Mouse (Mus musculus) R1 (cell line): ENCODE data around the gene Ugt1a6b.
"Not testable (repeated sequence)": the region's sequence is repeated elsewhere in the genome, so short reads cannot be mapped to it uniquely, and the experiment has no call there.

Source experiments
- DNase-seq: peaks from one replicate; pipeline ENCODE4 v3.0.0-alpha.2; 2018; ENCODE audit warnings: low read depth, low spot score

Gene Ugt1a6b

DNA sequence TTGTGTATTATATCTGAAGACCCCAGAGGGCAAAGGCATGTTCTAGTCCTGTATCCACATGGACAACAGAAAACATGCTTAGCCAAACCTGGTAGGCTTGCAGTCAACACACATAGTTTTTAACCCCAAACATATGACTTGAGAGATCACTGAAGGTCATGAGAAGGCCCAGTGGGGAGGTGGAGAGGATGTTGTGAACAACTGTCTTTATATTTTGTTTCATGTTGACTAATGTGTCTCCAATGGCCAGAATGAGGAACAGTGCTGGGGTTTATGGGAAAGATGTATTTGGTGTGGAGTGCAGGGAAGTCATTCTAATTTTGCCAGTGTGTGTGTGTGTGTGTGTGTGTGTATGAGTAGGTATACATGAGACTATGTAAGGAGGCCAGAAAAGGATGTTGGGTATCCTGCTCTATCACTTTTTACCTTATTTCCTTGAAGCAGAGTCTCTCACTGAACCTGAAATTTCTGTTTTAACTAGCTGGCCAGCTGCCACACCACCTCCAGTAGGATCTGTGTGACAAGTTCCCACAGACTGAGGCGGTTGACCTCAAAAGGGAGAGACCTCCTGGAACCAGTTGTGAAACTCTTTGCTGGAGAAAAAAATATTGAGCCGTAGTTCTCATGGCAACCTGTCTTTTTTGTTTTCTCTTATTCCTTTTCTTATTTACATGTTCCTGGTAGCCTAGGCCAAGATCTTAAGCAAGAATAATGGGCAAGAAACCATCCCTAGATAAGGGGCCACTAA is 121.2 kb downstream of the Ugt1a6b start:
- DNase-seq = no peak

DNA sequence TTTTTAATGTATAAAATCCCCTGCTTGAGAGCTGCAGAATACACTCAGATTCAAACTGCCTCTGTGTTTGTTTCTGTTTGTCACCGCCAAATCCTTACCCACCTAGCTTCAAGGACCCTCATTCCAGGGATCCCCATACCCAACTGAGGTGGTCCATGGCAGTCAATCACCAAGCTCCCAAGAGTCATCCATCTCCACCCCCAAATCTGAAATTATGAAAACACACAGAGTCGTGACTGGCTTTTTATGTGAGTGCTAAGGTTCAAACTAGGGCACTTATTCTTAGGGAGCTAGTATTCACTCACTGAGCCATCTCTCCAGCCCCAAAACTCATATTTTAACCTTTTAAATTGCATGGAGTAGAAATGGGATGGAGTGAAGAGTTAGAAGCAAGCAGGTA is 122.2 kb downstream of the Ugt1a6b start:
- DNase-seq = not testable (repeated sequence)

DNA sequence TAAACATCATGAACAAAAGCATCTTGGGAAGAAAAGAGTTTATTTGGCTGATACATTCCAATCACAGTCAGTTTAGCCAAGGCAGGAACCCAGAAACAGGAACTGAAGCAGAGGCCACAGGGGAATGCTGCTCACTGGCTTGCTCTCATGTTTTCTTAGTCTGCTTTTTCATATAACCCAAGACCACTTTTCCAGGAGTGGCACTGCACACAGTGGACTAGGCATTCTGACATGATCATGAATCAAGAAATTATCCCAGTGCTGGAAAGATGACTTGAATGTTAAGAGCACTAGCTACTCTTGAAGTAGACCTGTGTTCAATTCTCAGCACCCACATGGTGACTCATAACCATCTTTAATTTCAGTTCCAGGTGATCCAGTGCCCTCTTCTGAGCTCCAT is 122.7 kb downstream of the Ugt1a6b start:
- no peak for DNase-seq

DNA sequence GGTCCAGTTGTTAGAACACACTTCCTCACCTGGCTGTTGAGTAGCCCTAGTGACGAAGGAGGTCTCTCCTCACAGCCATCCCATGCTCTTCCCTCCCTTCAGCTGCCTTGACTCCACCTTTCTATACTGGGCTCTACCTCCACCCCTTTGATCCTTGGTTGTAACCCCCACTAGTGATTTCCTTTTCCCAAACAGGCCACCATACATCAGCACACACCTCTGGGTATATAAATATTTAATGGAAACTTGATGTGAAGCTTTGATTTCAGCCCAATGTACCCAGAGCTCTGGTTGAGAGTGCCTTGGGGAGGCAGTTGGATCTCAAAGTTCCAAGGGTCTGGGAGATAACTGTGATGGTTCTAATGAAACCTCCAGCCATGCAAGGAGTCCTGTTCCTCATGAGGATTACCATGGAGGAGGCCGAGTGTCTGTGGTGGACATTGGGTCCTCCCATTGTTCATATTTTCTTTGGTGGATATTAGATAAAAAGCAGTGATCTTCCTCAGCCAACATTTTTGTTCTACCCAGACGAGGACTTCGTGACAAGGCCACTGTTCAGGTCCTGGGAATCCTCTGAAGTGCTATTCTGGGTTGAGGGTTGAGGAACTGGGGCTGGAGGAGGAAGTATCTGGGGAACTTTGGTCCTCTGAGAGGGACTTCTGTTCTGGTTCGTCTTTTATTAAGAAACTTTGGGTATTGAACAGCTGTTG is 123.8 kb downstream of the Ugt1a6b start, which contains the start of gene Mroh2a:
Gene Mroh2a, plus strand, starts transcription at position 317 of the 710 bp plus-strand sequence.
- no peak for DNase-seq

DNA sequence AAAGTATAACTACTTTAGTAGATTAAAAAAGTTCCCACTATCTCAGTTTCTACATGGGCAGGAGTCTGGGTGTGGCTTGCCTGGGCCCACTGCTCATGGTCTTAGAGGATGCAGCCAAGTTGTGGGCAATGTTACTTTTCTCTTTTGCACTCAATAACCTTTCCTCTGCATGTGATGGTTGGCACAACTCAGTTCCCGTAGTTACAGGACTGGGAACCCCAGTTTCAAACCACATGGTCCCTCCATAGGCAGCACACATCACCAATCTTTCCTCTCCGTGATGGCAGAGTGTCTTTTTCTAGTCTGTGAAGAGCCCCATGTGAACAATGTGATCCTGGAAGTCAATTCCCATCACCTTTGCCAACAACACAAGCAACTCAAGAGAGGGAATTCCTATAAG is 124.4 kb downstream of the Ugt1a6b start:
- DNase-seq = no peak

DNA sequence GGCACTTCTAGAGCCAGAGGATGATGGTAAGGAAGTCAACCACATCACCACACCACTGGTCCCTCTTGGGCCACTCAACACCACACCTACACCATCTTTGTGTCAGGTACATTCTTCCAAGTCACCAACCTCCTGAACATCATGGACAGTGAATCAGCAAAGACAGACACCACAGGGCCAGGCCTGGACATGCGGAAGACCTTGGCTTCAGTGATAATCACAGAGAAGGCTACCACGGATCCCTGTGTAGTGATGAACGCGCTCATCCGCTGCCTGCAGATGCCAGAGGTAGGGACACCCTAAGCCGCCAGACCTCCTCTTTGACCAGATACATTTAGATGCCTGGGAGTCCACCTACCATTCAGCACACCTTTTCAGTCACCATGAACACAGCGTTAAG is 125.1 kb downstream of the Ugt1a6b start:
- no peak for DNase-seq

DNA sequence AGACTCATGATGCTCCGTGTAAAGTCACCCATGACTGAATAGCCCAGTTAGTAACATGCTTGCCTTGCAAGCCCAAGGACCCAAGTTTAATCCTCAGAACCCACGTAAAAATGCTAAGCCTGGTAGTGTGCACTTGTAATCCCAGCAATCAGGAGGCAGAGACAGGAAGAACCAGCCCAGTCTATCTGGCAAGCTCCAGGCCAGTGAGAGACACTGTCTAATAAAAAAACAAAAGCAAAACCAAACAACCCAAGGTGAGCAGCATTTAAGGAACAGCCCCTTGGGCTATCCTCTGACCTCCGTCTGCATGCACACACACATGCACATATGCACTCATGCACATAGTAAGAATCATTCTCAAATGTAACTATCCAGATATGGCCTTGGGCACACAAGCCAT is 126.5 kb downstream of the Ugt1a6b start:
- DNase-seq = no peak

DNA sequence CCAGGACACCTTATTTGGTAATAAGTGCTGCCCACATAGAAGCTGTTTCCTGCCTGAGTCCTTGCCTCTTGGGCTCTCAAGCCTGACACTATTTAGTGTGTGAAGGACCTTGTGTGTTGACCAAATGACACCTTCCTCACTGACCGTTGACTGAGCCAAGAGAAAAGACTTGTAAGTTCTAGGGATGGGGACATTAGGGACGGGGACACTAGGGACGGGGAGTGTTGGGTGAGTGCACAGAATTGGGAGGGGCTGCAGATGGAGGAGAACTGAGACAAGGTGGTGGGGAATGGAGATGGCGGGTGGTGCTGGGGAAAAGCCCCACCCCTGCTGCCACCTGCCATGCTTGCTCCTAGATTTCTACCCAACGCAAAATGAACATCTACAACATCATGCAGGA is 126.9 kb downstream of the Ugt1a6b start:
- no peak for DNase-seq

DNA sequence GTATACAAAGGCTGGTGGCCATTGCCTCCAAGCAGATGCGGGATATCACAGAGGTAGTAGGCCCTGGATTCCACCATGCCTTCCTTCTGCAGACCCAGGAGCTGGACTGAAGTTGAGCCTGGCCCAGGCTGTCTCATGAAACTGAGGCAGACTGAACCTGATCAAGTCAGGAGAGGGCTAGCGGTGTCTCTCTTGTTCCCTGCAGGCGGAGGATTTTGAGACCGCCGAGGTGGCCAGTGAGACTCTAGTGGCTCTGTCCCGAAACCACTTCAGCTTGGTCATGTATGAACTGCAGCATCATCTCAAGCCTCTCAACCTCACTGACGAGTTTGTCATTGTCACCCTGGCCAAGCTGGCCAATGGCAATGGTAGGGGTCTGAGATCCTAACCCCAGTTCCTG is 127.4 kb downstream of the Ugt1a6b start:
- no peak for DNase-seq

DNA sequence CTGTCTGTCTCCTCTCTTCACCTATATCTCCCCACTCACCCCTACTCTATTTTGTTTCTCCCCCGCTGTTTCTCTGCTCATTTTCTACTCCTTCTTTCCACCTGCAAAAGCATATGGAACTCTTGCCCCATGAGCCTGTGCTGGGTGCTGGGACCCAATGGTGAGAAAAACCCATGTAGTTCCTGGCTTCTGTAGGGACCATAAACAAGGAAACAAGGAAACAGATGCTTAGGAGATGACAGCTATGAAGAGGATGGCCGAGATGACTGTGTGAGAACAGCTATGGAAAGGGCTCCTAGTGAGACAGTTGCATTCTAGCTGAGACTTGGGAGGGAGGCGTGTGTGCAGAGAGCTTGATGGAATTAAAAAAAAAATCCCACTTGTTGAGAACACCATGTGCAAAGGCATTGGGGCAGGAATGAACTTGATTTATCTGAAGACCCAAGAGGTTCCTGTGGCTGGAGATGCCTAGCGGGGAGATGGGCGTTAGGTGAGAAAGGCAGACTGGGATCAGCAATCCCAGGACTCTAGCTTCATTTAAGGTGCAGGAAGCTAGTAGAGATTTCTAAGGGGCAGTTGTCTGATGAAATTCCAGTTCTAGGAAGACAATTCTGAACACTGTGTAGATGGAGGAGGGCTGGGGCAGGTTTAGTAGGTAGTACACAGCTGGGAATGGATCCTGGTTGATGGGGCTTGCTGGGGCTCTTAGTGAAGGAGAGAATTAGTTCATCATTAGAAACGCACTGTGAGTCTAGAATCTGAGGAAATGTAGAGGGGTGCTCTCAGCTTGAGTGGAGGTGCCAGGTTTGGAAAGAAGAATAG is 128.1 kb downstream of the Ugt1a6b start:
- DNase-seq = no peak

DNA sequence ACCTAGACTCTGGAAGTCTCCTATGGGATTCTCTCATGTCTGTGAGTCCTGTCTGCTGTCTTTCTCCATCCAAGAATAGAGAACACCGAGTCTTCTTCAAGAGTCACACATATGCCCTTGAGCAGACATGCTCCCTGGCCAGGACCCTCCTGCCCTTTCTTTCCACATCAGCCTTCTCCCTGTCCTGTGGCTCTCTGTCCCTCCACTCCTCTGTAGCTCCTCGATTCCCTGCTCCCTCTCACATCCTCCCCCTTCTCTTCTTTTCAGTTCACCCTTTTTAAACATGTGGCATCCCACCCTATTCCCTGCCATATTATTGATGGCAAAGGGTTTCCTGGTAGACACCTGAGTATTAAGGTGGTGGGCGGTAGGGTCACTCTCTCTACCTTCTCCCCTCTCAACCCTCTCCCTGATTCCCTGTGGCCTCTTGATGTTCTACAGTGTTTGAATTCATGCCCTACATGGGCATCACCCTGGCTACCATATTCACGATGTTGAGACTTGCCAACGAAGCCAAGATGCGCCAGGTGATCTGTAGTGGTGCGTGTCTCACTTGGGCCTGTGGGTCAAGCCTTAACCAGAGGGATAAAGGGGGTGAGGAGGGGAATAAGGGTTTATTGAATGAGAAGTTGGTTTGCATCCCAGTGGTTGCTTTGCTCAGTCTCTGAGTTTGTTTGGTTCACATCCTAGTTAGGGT is 128.9 kb downstream of the Ugt1a6b start:
- no peak for DNase-seq

DNA sequence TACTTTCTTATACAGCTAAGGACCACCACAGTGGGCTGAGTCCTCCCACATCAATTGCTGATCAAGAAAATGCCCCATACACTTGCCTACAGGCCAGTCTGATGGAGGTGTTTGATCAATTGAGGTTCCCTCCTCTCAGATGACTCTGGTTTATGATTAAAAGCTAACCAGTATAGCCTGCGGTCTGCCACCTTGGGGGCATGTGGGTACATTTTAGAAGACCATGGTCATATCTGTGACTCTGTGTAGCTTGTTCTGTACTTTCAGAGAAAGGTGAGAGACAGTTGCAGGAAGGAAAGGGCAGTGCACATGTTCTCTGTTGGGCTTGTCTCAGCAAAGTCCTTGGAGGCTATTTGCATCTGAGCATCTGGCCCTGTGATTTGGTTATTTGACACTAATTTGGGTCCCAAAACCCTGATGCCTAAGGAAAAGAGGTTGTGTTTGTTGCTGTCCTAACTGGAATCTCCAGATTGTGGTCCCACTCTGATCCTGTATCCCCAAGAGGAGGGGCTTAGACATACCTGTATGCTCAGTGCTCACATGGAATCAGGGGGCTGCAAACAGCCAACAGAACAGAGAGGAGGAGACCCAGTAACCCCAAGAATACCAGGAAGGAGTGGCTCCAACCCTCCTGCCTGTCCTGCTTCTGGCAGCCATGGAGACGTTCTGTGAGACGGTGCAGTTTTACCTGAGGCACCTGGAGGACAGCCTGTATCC is 129.8 kb downstream of the Ugt1a6b start:
- no peak for DNase-seq

DNA sequence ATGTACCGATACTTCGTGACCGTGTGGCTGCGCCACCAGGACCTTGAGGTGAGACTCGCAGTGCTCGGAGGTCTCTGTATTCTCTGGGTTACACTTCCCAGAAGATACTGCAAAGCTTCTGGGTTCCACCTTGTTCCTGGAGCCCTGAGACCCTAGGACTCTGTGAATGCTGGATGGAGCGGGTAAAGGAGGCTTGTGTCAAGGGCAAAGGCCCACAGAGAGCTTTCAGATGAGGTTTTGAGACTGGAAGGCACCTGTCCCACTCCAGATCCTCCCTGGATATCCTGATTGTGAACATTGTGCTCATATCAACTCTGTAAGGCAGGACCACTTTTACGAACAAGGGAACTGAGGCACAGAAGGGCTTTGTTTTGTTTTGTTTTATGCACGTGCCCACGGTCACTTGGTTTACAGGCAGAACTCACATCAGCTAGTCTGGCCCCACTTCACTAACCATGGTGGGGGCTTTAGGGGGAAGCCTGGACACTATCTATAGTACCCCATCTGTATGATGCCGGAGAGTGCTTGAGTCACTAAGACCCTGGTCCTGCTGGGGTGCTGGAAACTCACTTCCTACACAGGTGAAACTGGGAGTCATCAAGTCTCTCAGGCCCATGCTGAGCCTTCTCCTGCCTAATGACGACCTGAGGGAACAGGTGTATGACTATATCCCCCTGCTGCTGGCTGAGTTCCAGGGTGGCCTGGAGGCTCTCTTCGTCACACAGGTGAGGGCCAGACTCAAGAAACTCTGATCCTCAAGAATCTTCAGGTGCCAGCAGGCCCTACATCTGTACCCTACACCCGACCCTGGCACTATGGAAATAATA is 130.6 kb downstream of the Ugt1a6b start:
- no peak for DNase-seq

DNA sequence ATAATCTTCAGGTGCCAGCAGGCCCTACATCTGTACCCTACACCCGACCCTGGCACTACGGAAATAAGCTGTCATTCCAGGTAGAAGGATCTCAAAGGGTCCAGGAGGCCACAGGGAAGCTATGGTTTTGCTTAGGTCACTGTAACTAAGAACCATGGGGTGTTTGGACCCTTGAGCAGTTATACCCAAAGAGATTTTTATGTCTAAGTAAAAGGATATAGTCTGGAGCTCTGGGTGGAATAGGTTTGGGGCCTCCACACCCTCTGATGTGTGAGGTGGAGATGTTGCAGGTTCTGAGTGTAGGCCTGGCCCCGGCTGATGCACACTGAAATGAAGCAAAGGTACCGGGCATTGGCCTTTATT is 131.2 kb downstream of the Ugt1a6b start:
- DNase-seq = no peak

DNA sequence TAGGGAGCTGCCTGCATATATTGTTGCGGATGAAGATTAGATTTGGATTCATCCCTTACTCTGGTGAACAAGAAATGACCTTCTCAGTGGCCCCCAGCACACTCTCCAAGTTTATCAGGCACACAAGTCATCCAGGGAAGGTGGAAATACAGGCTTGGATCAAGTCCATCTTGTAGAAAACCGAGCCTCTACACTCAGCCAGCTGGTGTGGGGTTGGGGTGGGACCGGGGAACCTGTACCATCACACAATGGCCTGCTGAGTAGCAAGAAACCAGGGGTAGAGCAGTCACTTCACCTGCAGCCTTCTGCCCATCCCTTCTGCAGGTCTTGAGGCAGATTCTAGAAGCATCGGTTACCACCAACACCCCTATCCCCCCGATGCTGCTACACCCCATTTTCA is 131.6 kb downstream of the Ugt1a6b start:
- DNase-seq = no peak

DNA sequence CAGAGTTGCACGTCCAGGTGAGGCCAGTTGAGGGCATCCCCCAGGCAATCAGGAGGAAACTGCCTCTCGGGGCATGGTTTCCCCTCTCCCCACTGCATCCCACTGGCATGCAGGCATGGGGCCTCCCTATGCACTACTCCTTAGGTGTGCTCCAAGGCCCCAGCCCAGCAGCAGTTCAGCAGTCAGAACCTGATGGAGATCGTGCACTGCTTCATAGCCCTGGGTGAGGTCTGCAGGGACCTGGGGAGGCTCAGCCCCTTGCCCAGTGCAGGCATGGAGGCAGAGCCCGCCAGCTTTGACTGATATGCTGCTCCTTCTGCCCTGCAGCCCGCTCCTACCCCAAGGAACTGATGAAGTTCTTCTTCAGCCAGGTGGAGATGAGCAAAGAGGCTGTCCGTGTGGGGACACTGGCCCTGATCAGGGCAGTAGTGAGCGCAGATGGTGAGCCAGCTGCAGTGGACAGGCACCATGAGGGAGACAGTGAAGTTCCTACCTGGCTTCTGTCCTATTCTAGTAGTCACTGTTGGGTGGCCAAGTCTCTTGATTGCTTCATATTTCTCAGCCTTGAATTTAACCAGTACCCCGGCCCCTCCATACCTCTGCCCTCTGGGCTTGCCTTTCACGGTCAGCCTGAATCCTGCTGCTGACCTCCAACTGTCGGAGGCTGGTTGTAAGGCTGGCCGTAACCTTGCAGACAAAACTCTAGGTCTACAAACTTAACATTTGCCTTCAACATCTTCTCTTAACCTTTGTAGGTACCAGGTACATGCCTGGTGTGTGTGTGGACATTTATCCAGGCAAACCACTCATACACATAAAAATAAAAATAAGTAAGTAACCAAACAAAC is 132.2 kb downstream of the Ugt1a6b start:
- no peak for DNase-seq

DNA sequence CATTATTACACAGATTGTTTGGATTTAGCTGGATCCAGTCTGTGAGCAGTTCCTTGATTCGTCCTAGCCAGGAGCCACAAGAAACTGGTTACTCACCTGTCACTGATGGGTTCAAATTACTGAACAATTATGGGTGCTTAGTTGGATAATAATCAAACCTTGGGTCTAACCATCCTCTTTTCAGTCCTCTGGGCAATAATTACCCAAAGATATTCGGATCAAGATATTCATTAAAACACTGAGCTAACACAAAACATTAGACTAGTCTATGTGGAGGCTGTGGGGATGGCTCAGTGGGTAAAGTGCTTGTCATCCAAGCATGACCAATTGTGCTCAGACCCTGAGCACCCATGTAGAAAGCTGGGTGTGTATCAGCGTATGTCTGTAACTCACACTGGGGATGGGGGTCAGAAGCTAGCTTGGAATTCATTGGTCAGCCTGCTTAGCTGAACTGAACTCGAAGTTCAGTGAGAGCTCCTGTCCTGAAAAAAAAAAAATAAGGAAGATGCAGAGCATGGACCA is 132.9 kb downstream of the Ugt1a6b start:
- DNase-seq = no peak

DNA sequence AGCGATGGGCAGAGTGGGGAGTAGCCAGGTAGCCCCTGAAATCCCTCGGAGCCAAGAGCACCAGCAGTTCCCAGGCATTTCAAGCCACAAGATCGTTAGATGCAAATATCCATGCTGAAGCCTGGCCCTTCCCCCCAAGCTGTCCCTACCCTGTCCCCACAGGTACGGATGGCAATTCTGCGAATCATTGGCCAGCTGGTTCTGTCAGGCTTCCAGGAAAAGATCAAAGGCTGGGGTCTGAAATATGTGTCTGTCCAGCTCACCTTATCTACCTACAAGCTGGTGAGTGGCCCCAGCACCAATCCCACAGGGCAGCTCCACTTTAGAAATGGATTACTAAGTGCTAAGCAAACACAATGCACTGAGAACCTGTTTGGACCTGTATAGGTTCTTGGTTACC is 134.3 kb downstream of the Ugt1a6b start:
- no peak for DNase-seq

DNA sequence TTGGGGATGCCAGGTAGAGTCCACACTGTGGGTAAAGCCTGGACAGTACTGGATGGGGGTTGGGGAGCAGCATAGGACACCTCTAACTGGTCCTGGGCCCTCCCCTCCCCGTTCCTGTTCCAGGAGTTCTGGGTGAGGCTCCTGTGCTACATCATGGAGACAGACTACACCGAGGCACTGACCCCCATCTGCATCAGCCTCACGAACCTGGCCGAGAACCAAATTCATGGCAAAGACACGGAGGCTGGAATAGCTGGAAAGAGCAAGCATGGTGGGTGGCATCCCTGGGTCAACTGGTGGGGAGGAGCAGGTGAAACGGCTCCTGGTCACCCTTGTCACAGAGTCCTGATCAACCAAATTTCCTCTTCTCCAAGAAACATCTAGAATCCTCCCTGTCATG is 135.7 kb downstream of the Ugt1a6b start:
- DNase-seq = no peak
